Comparison of ENCODE assay signal across 26 mouse cellular contexts in genomic region chr17:5598999-5599398, GRCm38 (mm10).
DNase-seq lines count a peak whose midpoint lies in the region; ATAC-seq and TF ChIP-seq lines count a peak whose summit lies in the region.
"Had no signal": no experiment of that assay in that cellular context is flagged by ENCODE, and none has a peak within 500 bp of the region (broad histone marks: within the 10 kb centered on the region; RNA-seq: fewer than 3 reads in every experiment).

No protein-coding gene starts in this region.

- TF ChIP-seq CTCF in kidney, adult 2 months (conservative IDR thresholded peaks at IDR 0.05; ENCODE audit: insufficient read depth, insufficient read length, low read depth, low read length) = no peak

- WGBS in kidney, adult 2 months = 43% methylated on average over 4 of the region's 4 CpGs
- WGBS in kidney, embryonic 14.5 days = 64% methylated on average over 4 of the region's 4 CpGs

- TF ChIP-seq POLR2A in kidney, adult 2 months (IDR thresholded peaks at IDR 0.05; ENCODE audit: low read depth, low read length) = no peak

- H3K4me3 ChIP-seq in kidney, adult 2 months (ENCODE audit: insufficient read depth, low read depth, low read length) = no peak overlapping the region
- no peak overlapping the region for H3K4me3 ChIP-seq in kidney, embryonic 14.5 days (ENCODE audit: low read length)
- H3K4me3 ChIP-seq: embryonic facial prominence, embryonic 10.5 days; embryonic facial prominence, embryonic 13.5 days; erythroblast, embryonic 14.5 days; forebrain, embryonic 12.5 days; forebrain, embryonic 15.5 days; heart, embryonic 10.5 days; heart, embryonic 13.5 days; hindbrain, embryonic 10.5 days; hindbrain, embryonic 13.5 days had no signal

- no peak overlapping the region for H3K4me2 ChIP-seq in kidney, embryonic 14.5 days (replicated peaks; ENCODE audit: low read depth, low read length)
- H3K4me2 ChIP-seq: embryonic facial prominence, embryonic 13.5 days; forebrain, embryonic 12.5 days; forebrain, embryonic 15.5 days; heart, embryonic 13.5 days; hindbrain, embryonic 13.5 days had no signal

- peak; percentile 62 for DNase-seq in gastrocnemius, adult 18-20 months (ENCODE audit: low spot score)
- no peak for DNase-seq in gastrocnemius, postnatal 25 days
- peak; percentile 42 for DNase-seq in kidney, adult 2 months
- no peak for DNase-seq in kidney, adult 8-10 months
- DNase-seq in kidney, postnatal 14 days = peak; percentile 45
- DNase-seq: adrenal gland, adult 8-10 months; adrenal gland, postnatal 25 days; cerebellum, adult 11-12 months; cerebellum, adult 8-10 months; cerebellum, postnatal 10 days; cerebellum, postnatal 36 days; embryo, embryonic 11 days; gastrocnemius, postnatal 10 days; heart, postnatal 36 days had no signal

- no peak overlapping the region for H3K9ac ChIP-seq in kidney, embryonic 14.5 days (ENCODE audit: low read depth, low read length)
- H3K9ac ChIP-seq: embryonic facial prominence, embryonic 13.5 days; forebrain, embryonic 12.5 days; forebrain, embryonic 15.5 days; heart, embryonic 13.5 days; hindbrain, embryonic 13.5 days had no signal

- no peaks in the 10 kb centered on the region for H3K36me3 ChIP-seq in kidney, adult 2 months (ENCODE audit: control insufficient read depth, insufficient read depth, low read length)
- no peaks in the 10 kb centered on the region for H3K36me3 ChIP-seq in kidney, embryonic 14.5 days (ENCODE audit: control insufficient read depth, insufficient read depth, low read length)
- H3K36me3 ChIP-seq: embryonic facial prominence, embryonic 10.5 days; embryonic facial prominence, embryonic 13.5 days; forebrain, embryonic 12.5 days; forebrain, embryonic 15.5 days; heart, embryonic 10.5 days; heart, embryonic 13.5 days; hindbrain, embryonic 10.5 days; hindbrain, embryonic 13.5 days had no signal

- H3K27ac ChIP-seq in kidney, adult 2 months (ENCODE audit: insufficient read depth, low read depth, low read length) = no peak overlapping the region
- H3K27ac ChIP-seq in kidney, embryonic 14.5 days (ENCODE audit: low read depth, low read length) = no peak overlapping the region
- H3K27ac ChIP-seq: embryonic facial prominence, embryonic 10.5 days; embryonic facial prominence, embryonic 13.5 days; forebrain, embryonic 12.5 days; forebrain, embryonic 15.5 days; heart, embryonic 10.5 days; heart, embryonic 13.5 days; hindbrain, embryonic 10.5 days; hindbrain, embryonic 13.5 days had no signal

- no peaks in the 10 kb centered on the region for H3K27me3 ChIP-seq in kidney, adult 2 months (replicated peaks; ENCODE audit: control insufficient read depth, insufficient read depth, low read length)
- H3K27me3 ChIP-seq in kidney, embryonic 14.5 days (ENCODE audit: control insufficient read depth, insufficient read depth, low read length) = no peaks in the 10 kb centered on the region
- H3K27me3 ChIP-seq: forebrain, embryonic 12.5 days; forebrain, embryonic 15.5 days; heart, embryonic 13.5 days; hindbrain, embryonic 13.5 days had no signal

- no peaks in the 10 kb centered on the region for H3K9me3 ChIP-seq in kidney, embryonic 14.5 days (ENCODE audit: control insufficient read depth, low read length)
- H3K9me3 ChIP-seq: embryonic facial prominence, embryonic 10.5 days; embryonic facial prominence, embryonic 13.5 days; forebrain, embryonic 12.5 days; forebrain, embryonic 15.5 days; heart, embryonic 10.5 days; heart, embryonic 13.5 days; hindbrain, embryonic 10.5 days; hindbrain, embryonic 13.5 days had no signal

- peaks cover 4% of the 10 kb centered on the region; the same call in 1 of the 2 replicates for H3K4me1 ChIP-seq in kidney, adult 2 months (ENCODE audit: control insufficient read depth, insufficient read depth, low read length)
- H3K4me1 ChIP-seq in kidney, embryonic 14.5 days (ENCODE audit: control insufficient read depth, insufficient read depth, low read length) = no peaks in the 10 kb centered on the region; the same call in 1 of the 2 replicates
- H3K4me1 ChIP-seq: hindbrain, embryonic 13.5 days had no signal

- no peak for ATAC-seq in kidney, embryonic 14.5 days (ENCODE audit: low FRiP score, low TSS enrichment)
- ATAC-seq: activated CD4-positive, CD25-positive, alpha-beta regulatory T cell, adult 4 months; forebrain, embryonic 15.5 days; hindbrain, embryonic 16.5 days had no signal

Comparison
In these comparisons a context has a peak if more than half of its experiments do, and no peak if none do; other contexts are left out.
1. DNase-seq: peak in gastrocnemius, adult 18-20 months (single experiment), kidney, adult 2 months (single experiment) and kidney, postnatal 14 days (single experiment); none in gastrocnemius, postnatal 25 days (single experiment) and kidney, adult 8-10 months (0 of 2).